Mouse (Mus musculus): ENCODE data around the gene Gtf2h4. TPM values are rescaled to one million over a fixed set of nuclear protein-coding genes. Genes with fewer than 3 reads are reported as not detected.

Gene Gtf2h4
- 36.3 and 39.9 TPM in 2 replicates for polyA plus RNA-seq (2015; fragmentation: Nextera tagmentation; extraction: Ambion mirVana)

GRCm38 (mm10) chr17:35673416-35674035 lies at the start of gene Gtf2h4:
Gene Gtf2h4 (minus strand): TSS chr17:35673739.
- peaks cover 9% of the 10 kb centered on the region; the same call in 1 of the 2 replicates for H3K36me3 ChIP-seq
- peak within 1 kb of the TSS; percentile 76 for H3K9ac ChIP-seq
- no peaks in the 10 kb centered on the region for H3K9me3 ChIP-seq
- peaks cover 7% of the 10 kb centered on the region; the same call in 1 of the 2 replicates for H3K4me1 ChIP-seq
- WGBS, result 1% methylated on average over 23 of the region's 23 CpGs
- peak; percentile 95 for ATAC-seq (ENCODE audit: insufficient read depth, low FRiP score, low read depth)
- no peak within 1 kb of the TSS for H3K27ac ChIP-seq
- H3K4me2 ChIP-seq, result peak within 1 kb of the TSS; percentile 78
- no peaks in the 10 kb centered on the region for H3K27me3 ChIP-seq (replicated peaks)
- peak within 1 kb of the TSS; percentile 63 for H3K4me3 ChIP-seq (replicated peaks)

GRCm38 (mm10) chr17:35721676-35722075 lies 48.1 kb upstream of the Gtf2h4 start:
- Histone ChIP-seq H3K27me3 (replicated peaks) (no peaks in the 10 kb centered on the region), H3K4me2 (no peak overlapping the region), H3K27ac (no peak overlapping the region), H3K36me3 (no peaks in the 10 kb centered on the region), H3K4me3 (replicated peaks) (no peak overlapping the region), H3K9ac (no peak overlapping the region), H3K4me1 (peaks cover 23% of the 10 kb centered on the region), H3K9me3 (no peaks in the 10 kb centered on the region)
- WGBS, result 59% methylated on average over 8 of the region's 8 CpGs
- no peak for ATAC-seq (ENCODE audit: insufficient read depth, low FRiP score, low read depth)

- WGBS, result 14% methylated on average over 11 of the region's 11 CpGs
- Histone ChIP-seq H3K36me3 (no peaks in the 10 kb centered on the region), H3K27ac (peak overlapping the region; percentile 77), H3K9me3 (no peaks in the 10 kb centered on the region), H3K4me3 (replicated peaks) (no peak overlapping the region), H3K4me2 (peak overlapping the region; percentile 40), H3K27me3 (replicated peaks) (no peaks in the 10 kb centered on the region), H3K9ac (no peak overlapping the region), H3K4me1 (peaks cover 21% of the 10 kb centered on the region)
- peak; percentile 62; the same call in 1 of the 2 replicates for ATAC-seq (ENCODE audit: insufficient read depth, low FRiP score, low read depth)
These were observed 46.8 kb upstream of the Gtf2h4 start for GRCm38 (mm10) chr17:35720340-35720727.

- H3K27ac ChIP-seq, result peak overlapping the region; percentile 77
These were observed 46.2 kb upstream of the Gtf2h4 start for GRCm38 (mm10) chr17:35719616-35720339.

GRCm38 (mm10) chr17:35717080-35717479 lies 43.5 kb upstream of the Gtf2h4 start:
- H3K27ac ChIP-seq, result no peak overlapping the region

More at GRCm38 (mm10) chr17:35719616-35720339, 46.2 kb upstream of the Gtf2h4 start:
- H3K9ac ChIP-seq, result no peak overlapping the region
- ATAC-seq (ENCODE audit: insufficient read depth, low FRiP score, low read depth), result no peak
- no peaks in the 10 kb centered on the region for H3K27me3 ChIP-seq (replicated peaks)
- H3K4me3 ChIP-seq (replicated peaks), result no peak overlapping the region
- H3K4me2 ChIP-seq, result 0 out of 2 replicates have a peak overlapping the region, but pooled peaks have one; percentile 40
- no peaks in the 10 kb centered on the region for H3K36me3 ChIP-seq
- peaks cover 16% of the 10 kb centered on the region for H3K4me1 ChIP-seq
- no peaks in the 10 kb centered on the region for H3K9me3 ChIP-seq
- WGBS, result 50% methylated on average over 9 of the region's 9 CpGs

GRCm38 (mm10) chr17:35716114-35716513 lies 42.6 kb upstream of the Gtf2h4 start:
- Histone ChIP-seq H3K4me2 (no peak overlapping the region), H3K27me3 (replicated peaks) (no peaks in the 10 kb centered on the region), H3K9me3 (no peaks in the 10 kb centered on the region), H3K4me1 (peaks cover 15% of the 10 kb centered on the region), H3K36me3 (no peaks in the 10 kb centered on the region), H3K4me3 (replicated peaks) (no peak overlapping the region), H3K9ac (no peak overlapping the region), H3K27ac (peak overlapping the region; percentile 1; the same call in 1 of the 2 replicates)
- 72% methylated on average over 3 of the region's 3 CpGs for WGBS
- ATAC-seq (ENCODE audit: insufficient read depth, low FRiP score, low read depth), result no peak

More at GRCm38 (mm10) chr17:35717080-35717479, 43.5 kb upstream of the Gtf2h4 start:
- H3K4me3 ChIP-seq (replicated peaks), result no peak overlapping the region
- peaks cover 15% of the 10 kb centered on the region for H3K4me1 ChIP-seq
- H3K36me3 ChIP-seq, result no peaks in the 10 kb centered on the region
- H3K9ac ChIP-seq, result no peak overlapping the region
- H3K9me3 ChIP-seq, result no peaks in the 10 kb centered on the region
- H3K27me3 ChIP-seq (replicated peaks), result no peaks in the 10 kb centered on the region
- ATAC-seq (ENCODE audit: insufficient read depth, low FRiP score, low read depth), result no peak
- WGBS, result 72% methylated on average over 6 of the region's 6 CpGs
- no peak overlapping the region for H3K4me2 ChIP-seq

GRCm38 (mm10) chr17:35710705-35711347 lies 37.3 kb upstream of the Gtf2h4 start:
- Histone ChIP-seq H3K4me3 (replicated peaks) (no peak overlapping the region), H3K9me3 (no peaks in the 10 kb centered on the region), H3K36me3 (no peaks in the 10 kb centered on the region), H3K9ac (no peak overlapping the region), H3K4me1 (peaks cover 13% of the 10 kb centered on the region; the same call in 1 of the 2 replicates), H3K4me2 (no peak overlapping the region), H3K27ac (peak overlapping the region; percentile 57; the same call in 1 of the 2 replicates), H3K27me3 (replicated peaks) (no peaks in the 10 kb centered on the region)
- 0 out of 2 replicates have a peak, but pooled peaks have one; percentile 19 for ATAC-seq (ENCODE audit: insufficient read depth, low FRiP score, low read depth)
- 30% methylated on average over 8 of the region's 8 CpGs for WGBS

GRCm38 (mm10) chr17:35708611-35709010 lies 35.1 kb upstream of the Gtf2h4 start:
- H3K4me3 ChIP-seq (replicated peaks), result no peak overlapping the region
- H3K9me3 ChIP-seq, result no peaks in the 10 kb centered on the region
- ATAC-seq (ENCODE audit: insufficient read depth, low FRiP score, low read depth), result peak; percentile 51; the same call in 1 of the 2 replicates
- H3K27ac ChIP-seq, result peak overlapping the region; percentile 35; the same call in 1 of the 2 replicates
- H3K4me2 ChIP-seq, result no peak overlapping the region
- H3K9ac ChIP-seq, result no peak overlapping the region
- no peaks in the 10 kb centered on the region for H3K27me3 ChIP-seq (replicated peaks)
- H3K4me1 ChIP-seq, result peaks cover 32% of the 10 kb centered on the region
- H3K36me3 ChIP-seq, result no peaks in the 10 kb centered on the region
- WGBS, result 63% methylated on average over 2 of the region's 2 CpGs

GRCm38 (mm10) chr17:35707929-35708328 lies 34.4 kb upstream of the Gtf2h4 start:
- Histone ChIP-seq H3K9me3 (no peaks in the 10 kb centered on the region), H3K9ac (no peak overlapping the region), H3K4me1 (peaks cover 35% of the 10 kb centered on the region), H3K36me3 (no peaks in the 10 kb centered on the region), H3K27ac (no peak overlapping the region), H3K4me3 (replicated peaks) (no peak overlapping the region), H3K4me2 (no peak overlapping the region), H3K27me3 (replicated peaks) (no peaks in the 10 kb centered on the region)
- ATAC-seq (ENCODE audit: insufficient read depth, low FRiP score, low read depth), result no peak
- WGBS, result 67% methylated on average over 7 of the region's 7 CpGs

- H3K4me3 ChIP-seq (replicated peaks), result no peak overlapping the region
- H3K4me1 ChIP-seq, result peaks cover 43% of the 10 kb centered on the region
- 33% methylated on average over 4 of the region's 4 CpGs for WGBS
- H3K27me3 ChIP-seq (replicated peaks), result no peaks in the 10 kb centered on the region
- no peak for ATAC-seq (ENCODE audit: insufficient read depth, low FRiP score, low read depth)
- no peaks in the 10 kb centered on the region for H3K36me3 ChIP-seq
- 0 out of 2 replicates have a peak overlapping the region, but pooled peaks have one; percentile 53 for H3K4me2 ChIP-seq
- H3K9me3 ChIP-seq, result no peaks in the 10 kb centered on the region
- H3K9ac ChIP-seq, result no peak overlapping the region
- peak overlapping the region; percentile 96; the same call in 1 of the 2 replicates for H3K27ac ChIP-seq
These were observed 32.3 kb upstream of the Gtf2h4 start for GRCm38 (mm10) chr17:35705836-35706235.

- H3K9me3 ChIP-seq, result no peaks in the 10 kb centered on the region
- peak within 1 kb of the TSS; percentile 42 for H3K4me3 ChIP-seq (replicated peaks)
- H3K36me3 ChIP-seq, result no peaks in the 10 kb centered on the region
- 7% methylated on average over 19 of the region's 19 CpGs for WGBS
- no peaks in the 10 kb centered on the region for H3K27me3 ChIP-seq (replicated peaks)
- peak within 1 kb of the TSS; percentile 96 for H3K27ac ChIP-seq
- peak within 1 kb of the TSS; percentile 19; the same call in 1 of the 2 replicates for H3K9ac ChIP-seq
- ATAC-seq (ENCODE audit: insufficient read depth, low FRiP score, low read depth), result peak; percentile 25; the same call in 1 of the 2 replicates
- H3K4me1 ChIP-seq, result peaks cover 38% of the 10 kb centered on the region
- H3K4me2 ChIP-seq, result peak within 1 kb of the TSS; percentile 53
These were observed 31.3 kb upstream of the Gtf2h4 start, which contains the start of gene Ddr1 for GRCm38 (mm10) chr17:35704621-35705464. Gene Ddr1 (minus strand): TSS chr17:35704621.

All from stomach, embryonic 15.5 days (tissue).